Mouse (Mus musculus) E14TG2a.4 (cell line): Measurements from ENCODE around the gene Olfr965.

Source experiments
- CTCF ChIP-seq: conservative IDR thresholded peaks from 2 replicates; pipeline ENCODE4 v1.5.1; 2014; ENCODE audit warnings: low read length
- NANOG ChIP-seq: IDR thresholded peaks from 2 replicates; pipeline ENCODE4 v1.6.1; 2014; ENCODE audit warnings: borderline replicate concordance, low read length, mixed read lengths
- POU5F1 ChIP-seq: IDR thresholded peaks from 2 replicates; pipeline ENCODE4 v1.6.1; 2014; ENCODE audit warnings: low read length, borderline replicate concordance

GRCm38 (mm10) chr9:39740741-39741140 lies 29.6 kb downstream of the Olfr965 start:
- TF ChIP-seq CTCF, result no peak
- TF ChIP-seq POU5F1, result no peak
- 0 out of 2 replicates have a peak, but pooled peaks have one; percentile 4 for TF ChIP-seq NANOG
